23 mouse cellular contexts compared by ENCODE assay signal in genomic region chr14:79309115-79309514, GRCm38 (mm10).
"Had no signal": no experiment of that assay in that cellular context is flagged by ENCODE, and none has a peak within 500 bp of the region (broad histone marks: within the 10 kb centered on the region; RNA-seq: fewer than 3 reads in every experiment).

No protein-coding gene starts in this region.

- DNase-seq: gastrocnemius, adult 2 months; gastrocnemius, postnatal 10 days; gastrocnemius, postnatal 25 days; heart, adult 18-20 months; heart, postnatal 10 days; heart, postnatal 4 days; kidney, adult 18-20 months; kidney, adult 9 months; kidney, postnatal 25 days; kidney, postnatal 4 days had no signal

- H3K9ac ChIP-seq: heart, embryonic 12.5 days; hindbrain, embryonic 12.5 days; hindbrain, embryonic 14.5 days; intestine, embryonic 15.5 days; limb, embryonic 13.5 days; limb, embryonic 15.5 days had no signal

- H3K4me1 ChIP-seq: intestine, embryonic 15.5 days had no signal

- H3K4me3 ChIP-seq: gastrocnemius, adult 2 months; heart, embryonic 10.5 days; heart, embryonic 12.5 days; hindbrain, embryonic 10.5 days; hindbrain, embryonic 12.5 days; intestine, embryonic 15.5 days; layer of hippocampus, adult 2 months; left cerebral cortex, adult 2 months; limb, embryonic 13.5 days; limb, embryonic 15.5 days had no signal

- H3K27me3 ChIP-seq: heart, embryonic 12.5 days; intestine, embryonic 15.5 days; limb, embryonic 13.5 days; limb, embryonic 15.5 days had no signal

- H3K4me2 ChIP-seq: heart, embryonic 12.5 days; hindbrain, embryonic 12.5 days; hindbrain, embryonic 14.5 days; intestine, embryonic 15.5 days; limb, embryonic 13.5 days; limb, embryonic 15.5 days; liver, embryonic 11.5 days had no signal

- H3K36me3 ChIP-seq: heart, embryonic 10.5 days; heart, embryonic 12.5 days; hindbrain, embryonic 10.5 days; hindbrain, embryonic 12.5 days; intestine, embryonic 15.5 days; limb, embryonic 13.5 days; limb, embryonic 15.5 days had no signal

- H3K27ac ChIP-seq: gastrocnemius, adult 2 months; heart, embryonic 10.5 days; hindbrain, embryonic 10.5 days; hindbrain, embryonic 12.5 days; hindbrain, embryonic 14.5 days; intestine, embryonic 15.5 days; layer of hippocampus, adult 2 months; left cerebral cortex, adult 2 months; limb, embryonic 13.5 days; limb, embryonic 15.5 days had no signal

- ATAC-seq: inflammation-experienced regulatory T-cells, adult 6 months; intestine, embryonic 15.5 days; intestine, postnatal 0 days had no signal

- H3K9me3 ChIP-seq: heart, embryonic 10.5 days; heart, embryonic 12.5 days; hindbrain, embryonic 10.5 days; hindbrain, embryonic 12.5 days; intestine, embryonic 15.5 days; limb, embryonic 13.5 days; limb, embryonic 15.5 days had no signal
